Mouse (Mus musculus) C2C12 (cell line): ENCODE data around the gene Rbp3.

Experiments
- CTCF ChIP-seq: IDR thresholded peaks from one replicate; pipeline ENCODE4 v1.5.1; 2011; ENCODE audit not compliant: control insufficient read depth, insufficient read depth, insufficient read length
- MYOD1 ChIP-seq: IDR thresholded peaks from one replicate; pipeline ENCODE4 v1.6.1; 2011; ENCODE audit warnings: low read depth; ENCODE audit not compliant: control insufficient read depth, insufficient read length
- MYOG ChIP-seq: IDR thresholded peaks from one replicate; pipeline ENCODE4 v1.6.1; 2011; ENCODE audit not compliant: control insufficient read depth, insufficient read length; ENCODE audit errors: extremely low read depth
- USF1 ChIP-seq: IDR thresholded peaks from one replicate; pipeline ENCODE4 v1.6.1; 2011; ENCODE audit warnings: low read depth, mild to moderate bottlenecking, control low read depth, moderate library complexity

- TF ChIP-seq MYOD1 (no peak), CTCF (no peak), USF1 (no peak), MYOG (no peak)
Measured at GRCm38 (mm10) chr14:33946125-33946524, 7.7 kb upstream of the Rbp3 start.
